In the genomic region with DNA sequence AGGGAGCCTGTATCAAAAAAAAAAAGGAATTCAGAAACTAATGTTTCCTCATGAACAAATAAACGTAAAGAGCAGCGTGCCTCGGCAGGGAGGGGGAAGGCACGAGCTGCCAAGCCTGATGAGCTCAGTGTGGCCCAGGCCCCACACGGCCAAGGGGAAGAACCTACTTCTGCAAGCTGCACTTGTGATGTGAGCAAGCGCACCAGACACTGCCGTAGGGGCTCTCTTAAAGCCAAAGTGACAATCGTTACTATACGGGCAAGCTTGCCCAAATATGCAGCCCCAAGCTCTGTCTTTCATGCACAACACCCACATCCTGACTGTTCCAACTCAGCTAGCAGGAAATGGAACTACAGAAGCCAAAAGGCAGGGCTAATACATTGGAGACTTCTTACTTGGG, we compare ENCODE assay signal across 10 mouse cellular contexts. TPM values are rescaled to one million over a fixed set of nuclear protein-coding genes. Genes with fewer than 3 reads are reported as not detected.
DNase-seq lines count a peak whose midpoint lies in the region; ATAC-seq and TF ChIP-seq lines count a peak whose summit lies in the region.
"Had no signal": no experiment of that assay in that cellular context is flagged by ENCODE, and none has a peak within 500 bp of the region (broad histone marks: within the 10 kb centered on the region; RNA-seq: fewer than 3 reads in every experiment).

No protein-coding gene starts in this region.

- H3K4me3 ChIP-seq in lung, postnatal 0 days (ENCODE audit: low read depth, low read length), result no peak overlapping the region
- no peak overlapping the region for H3K4me3 ChIP-seq in thymus, adult 2 months (ENCODE audit: control insufficient read depth, insufficient read depth, low read length)
- no peak overlapping the region for H3K4me3 ChIP-seq in left cerebral cortex, adult 2 months

- peak overlapping the region; percentile 35; the same call in 1 of the 2 replicates for H3K27ac ChIP-seq in lung, postnatal 0 days (ENCODE audit: low read length)
- H3K27ac ChIP-seq in thymus, adult 2 months (ENCODE audit: control insufficient read depth, insufficient read depth, low read length), result peak overlapping the region; percentile 77
- H3K27ac ChIP-seq in left cerebral cortex, adult 2 months, result no peak overlapping the region

- H3K27me3 ChIP-seq in lung, postnatal 0 days (replicated peaks; ENCODE audit: insufficient read depth, low read length), result no peaks in the 10 kb centered on the region
- no peaks in the 10 kb centered on the region for H3K27me3 ChIP-seq in thymus, adult 2 months (ENCODE audit: control insufficient read depth, insufficient read depth, low read length)

- DNase-seq in gastrocnemius, postnatal 14 days, result peak; percentile 8
- no peak for DNase-seq in gastrocnemius, postnatal 25 days
- DNase-seq in brain, adult 2 months (ENCODE audit: low read depth, low spot score), result peak; percentile 6
- peak; percentile 72 for DNase-seq in lung, postnatal 0 days (ENCODE audit: low spot score)
- peak; percentile 69 for DNase-seq in thymus, adult 2 months
- no peak for DNase-seq in left cerebral cortex, adult 2 months (ENCODE audit: extremely low spot score in 1 of 2, low spot score in 2 of 2)
- no peak for DNase-seq in testis, postnatal 14 days (ENCODE audit: low spot score)
- no peak for DNase-seq in right cerebral cortex, postnatal 4 days
- DNase-seq: kidney, adult 2 months; right cerebral cortex, adult 18-20 months had no signal

- H3K4me1 ChIP-seq in lung, postnatal 0 days (ENCODE audit: insufficient read depth, low read depth, low read length), result peaks cover 9% of the 10 kb centered on the region; the same call in 1 of the 2 replicates
- peaks cover 35% of the 10 kb centered on the region for H3K4me1 ChIP-seq in thymus, adult 2 months (replicated peaks; ENCODE audit: control insufficient read depth, insufficient read depth, low read length)

- intact Hi-C loops in gastrocnemius, postnatal 14 days (cut with DNase I; ENCODE audit: low total_unique reads), result no loop called here
- intact Hi-C loops in left cerebral cortex, adult 2 months (cut with DNase I), result no loop called here

- no peaks in the 10 kb centered on the region for H3K9me3 ChIP-seq in lung, postnatal 0 days (ENCODE audit: low read length)

- no peak overlapping the region for H3K9ac ChIP-seq in lung, postnatal 0 days (replicated peaks; ENCODE audit: low read depth)

- no peak for TF ChIP-seq EP300 in lung, postnatal 0 days (IDR thresholded peaks at IDR 0.05)

- peak; percentile 86 for ATAC-seq in lung, postnatal 0 days

- TF ChIP-seq POLR2A in thymus, adult 2 months (IDR thresholded peaks at IDR 0.05; ENCODE audit: control insufficient read depth, extremely low read depth, insufficient read depth, low read length, poor library complexity), result peak; percentile 57; the same call in 1 of the 2 replicates

- H3K4me2 ChIP-seq in lung, postnatal 0 days (replicated peaks; ENCODE audit: low read depth, low read length), result no peak overlapping the region

- H3K36me3 ChIP-seq in lung, postnatal 0 days (ENCODE audit: insufficient read depth, low read length), result no peaks in the 10 kb centered on the region
- peaks cover 23% of the 10 kb centered on the region for H3K36me3 ChIP-seq in thymus, adult 2 months (ENCODE audit: control insufficient read depth, insufficient read depth, low read length)

- WGBS in lung, postnatal 0 days, result 29% methylated on average over 9 of the region's 9 CpGs
- 1% methylated on average over 9 of the region's 9 CpGs for WGBS in thymus, adult 2 months

- no peak for TF ChIP-seq CTCF in lung, postnatal 0 days (IDR thresholded peaks at IDR 0.05)
- TF ChIP-seq CTCF in thymus, adult 2 months (IDR thresholded peaks at IDR 0.05; ENCODE audit: borderline replicate concordance, control insufficient read depth, extremely low read depth, insufficient read depth, low read length, poor library complexity), result no peak
- no peak for TF ChIP-seq CTCF in left cerebral cortex, adult 2 months (IDR thresholded peaks at IDR 0.05)

RNA-seq across cellular contexts. Expression of gene Ift80, which starts 23.5 kb away (rescaled TPM):
- 1 to 10 TPM; 3.4 to 4.8 TPM for total RNA-seq in gastrocnemius, postnatal 14 days (2021)
- total RNA-seq in gastrocnemius, postnatal 25 days (2021), result 1 to 10 TPM; 3.3 to 4.8 TPM
- 5.9 and 8.9 TPM in 2 replicates for polyA plus RNA-seq in lung, postnatal 0 days (2015; fragmentation: Nextera tagmentation; extraction: Ambion mirVana)
- polyA plus RNA-seq in thymus, adult 2 months (2012; rRNA removed), result 20.8 and 21.3 TPM in 2 replicates
- 10 to 100 TPM; 19.9 to 26.1 TPM for total RNA-seq in left cerebral cortex, adult 2 months (2021)

RNA-seq across cellular contexts. Expression of gene Smc4, which starts 23.6 kb away (rescaled TPM):
- total RNA-seq in gastrocnemius, postnatal 14 days (2021), result 10 to 100 TPM; 15.2 to 17.1 TPM
- total RNA-seq in gastrocnemius, postnatal 25 days (2021), result 1 to 10 TPM; 6.6 to 9.7 TPM
- 74.2 and 86.6 TPM in 2 replicates for polyA plus RNA-seq in lung, postnatal 0 days (2015; fragmentation: Nextera tagmentation; extraction: Ambion mirVana)
- polyA plus RNA-seq in thymus, adult 2 months (2012; rRNA removed), result 40.6 and 69.2 TPM in 2 replicates
- total RNA-seq in left cerebral cortex, adult 2 months (2021), result 1 to 10 TPM; 4.7 to 4.9 TPM

Comparison
In these comparisons a context has a peak if more than half of its experiments do, and no peak if none do; other contexts are left out.
1. DNase-seq: peak in gastrocnemius, postnatal 14 days (single experiment), brain, adult 2 months (single experiment), lung, postnatal 0 days (single experiment) and thymus, adult 2 months (single experiment); none in gastrocnemius, postnatal 25 days (single experiment), left cerebral cortex, adult 2 months (0 of 2), testis, postnatal 14 days (single experiment) and right cerebral cortex, postnatal 4 days (single experiment).